Mouse (Mus musculus): ENCODE data around the gene Ppm1h. TPM values are rescaled to one million over a fixed set of nuclear protein-coding genes. Genes with fewer than 3 reads are reported as not detected.

The Ppm1h gene
- polyA plus RNA-seq, 1 experiment from 2014 or later, result 33.5 TPM

DNA sequence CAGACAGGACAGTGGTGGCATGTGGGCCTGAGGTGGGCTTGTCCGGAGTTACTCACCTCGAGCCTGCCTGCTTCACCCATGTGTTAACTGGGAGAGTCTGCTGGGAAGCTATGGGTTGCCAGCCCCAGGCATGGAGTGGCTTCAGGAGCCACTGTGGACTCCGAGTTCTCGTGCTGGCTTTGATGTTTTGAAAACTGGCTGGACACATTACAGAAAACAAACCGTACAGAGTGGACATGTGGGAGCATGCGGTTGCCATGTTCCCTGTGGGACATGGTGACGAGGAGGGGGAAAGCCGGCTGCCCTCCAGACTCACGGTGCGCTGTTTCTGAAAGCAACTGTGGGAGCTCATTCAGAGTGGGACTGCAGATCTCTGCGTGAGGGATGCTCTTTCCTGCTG lies 114.6 kb downstream of the Ppm1h start:
- no peak for DNase-seq (ENCODE audit: low spot score)
- no peak overlapping the region for H3K9ac ChIP-seq (ENCODE audit: low read depth, low read length)
- no peak overlapping the region for H3K27ac ChIP-seq
- no peak overlapping the region for H3K4me2 ChIP-seq (ENCODE audit: low read length)
- peaks cover 2% of the 10 kb centered on the region; the same call in 1 of the 2 replicates for H3K4me1 ChIP-seq (replicated peaks; ENCODE audit: insufficient read depth, low read length)
- WGBS, result 69% methylated on average over 11 of the region's 11 CpGs
- no peak for TF ChIP-seq CTCF (IDR thresholded peaks at IDR 0.05; ENCODE audit: low read depth)
- no peaks in the 10 kb centered on the region for H3K9me3 ChIP-seq (replicated peaks; ENCODE audit: low read length)
- H3K36me3 ChIP-seq (ENCODE audit: insufficient read depth, low read length), result no peaks in the 10 kb centered on the region
- no peak for ATAC-seq (replicated peaks; ENCODE audit: low FRiP score, low read depth)
- no peaks in the 10 kb centered on the region for H3K27me3 ChIP-seq (ENCODE audit: insufficient read depth, low read length)
- no peak overlapping the region for H3K4me3 ChIP-seq (replicated peaks; ENCODE audit: low read depth, low read length)

DNA sequence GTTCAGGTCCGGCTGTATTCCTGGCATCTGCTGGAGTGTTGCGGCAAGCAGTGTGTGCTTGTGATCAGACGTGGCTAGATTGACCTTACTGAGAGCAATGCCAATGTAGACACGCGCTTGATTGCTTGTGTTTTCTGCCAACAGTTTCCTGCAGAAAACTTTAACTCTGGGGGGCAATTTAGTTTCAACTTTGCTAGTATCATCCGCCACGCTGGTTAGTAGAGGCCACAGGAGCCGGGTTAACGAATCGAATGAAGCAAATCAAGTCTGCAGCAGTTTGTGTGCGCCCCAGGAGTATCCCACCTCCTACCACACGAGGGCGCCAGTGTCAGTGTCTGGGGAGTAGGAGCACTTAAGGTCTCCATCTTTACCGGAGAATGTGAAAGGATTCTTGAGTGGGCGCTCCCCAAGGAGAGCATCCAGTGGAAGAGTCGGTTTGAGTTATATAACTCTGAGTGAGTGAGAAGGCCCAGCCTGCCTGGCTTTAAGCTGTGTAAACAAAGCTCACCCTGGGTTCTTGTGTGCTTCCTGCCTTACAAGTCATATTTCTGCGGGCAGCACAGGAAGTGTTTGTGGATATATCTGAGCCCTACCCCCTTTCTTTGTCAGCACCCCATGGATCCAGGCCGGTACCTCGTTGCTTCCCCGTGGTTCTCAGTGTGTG lies 115.8 kb downstream of the Ppm1h start:
- peaks cover 2% of the 10 kb centered on the region; the same call in 1 of the 2 replicates for H3K4me1 ChIP-seq (replicated peaks; ENCODE audit: insufficient read depth, low read length)
- no peaks in the 10 kb centered on the region for H3K9me3 ChIP-seq (replicated peaks; ENCODE audit: low read length)
- WGBS, result 42% methylated on average over 20 of the region's 20 CpGs
- H3K9ac ChIP-seq (ENCODE audit: low read depth, low read length), result no peak overlapping the region
- H3K4me3 ChIP-seq (replicated peaks; ENCODE audit: low read depth, low read length), result no peak overlapping the region; the same call in 1 of the 2 replicates
- H3K4me2 ChIP-seq (ENCODE audit: low read length), result peak overlapping the region; percentile 40; the same call in 1 of the 2 replicates
- H3K27me3 ChIP-seq (ENCODE audit: insufficient read depth, low read length), result no peaks in the 10 kb centered on the region
- peak overlapping the region; percentile 5 for H3K27ac ChIP-seq
- no peaks in the 10 kb centered on the region for H3K36me3 ChIP-seq (ENCODE audit: insufficient read depth, low read length)
- ATAC-seq (replicated peaks; ENCODE audit: low FRiP score, low read depth) (peak; percentile 54; the same call in 1 of the 2 replicates), DNase-seq (ENCODE audit: low spot score) (peak; percentile 90)
- peak; percentile 90 for TF ChIP-seq CTCF (IDR thresholded peaks at IDR 0.05; ENCODE audit: low read depth)

DNA sequence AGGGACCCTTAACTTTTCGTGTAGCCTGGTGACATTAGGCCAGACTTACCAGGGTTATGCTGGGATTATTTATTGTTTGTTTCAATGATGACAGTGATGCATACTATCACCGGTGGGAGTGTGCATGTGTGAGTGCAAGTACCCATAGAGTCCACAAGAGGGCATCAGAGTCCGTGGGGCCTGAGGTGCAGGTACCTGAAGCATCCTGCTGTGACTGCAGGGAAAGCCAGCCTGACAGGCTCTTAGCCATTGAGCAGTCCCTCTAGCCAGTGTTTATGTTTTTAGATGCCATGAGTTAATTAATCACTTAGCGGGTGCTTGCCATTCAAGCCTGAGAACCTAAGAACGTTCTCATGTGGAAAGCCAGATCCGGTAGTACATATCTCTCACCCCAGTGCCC lies 119.4 kb downstream of the Ppm1h start:
- Histone ChIP-seq H3K4me1 (replicated peaks; ENCODE audit: insufficient read depth, low read length) (no peaks in the 10 kb centered on the region), H3K27me3 (ENCODE audit: insufficient read depth, low read length) (no peaks in the 10 kb centered on the region), H3K9me3 (replicated peaks; ENCODE audit: low read length) (no peaks in the 10 kb centered on the region), H3K36me3 (ENCODE audit: insufficient read depth, low read length) (no peaks in the 10 kb centered on the region), H3K4me2 (ENCODE audit: low read length) (no peak overlapping the region), H3K9ac (ENCODE audit: low read depth, low read length) (no peak overlapping the region), H3K27ac (no peak overlapping the region), H3K4me3 (replicated peaks; ENCODE audit: low read depth, low read length) (no peak overlapping the region)
- TF ChIP-seq CTCF (IDR thresholded peaks at IDR 0.05; ENCODE audit: low read depth), result peak; percentile 68
- WGBS, result 71% methylated on average over 6 of the region's 6 CpGs
- ATAC-seq (replicated peaks; ENCODE audit: low FRiP score, low read depth), result no peak
- no peak for DNase-seq (ENCODE audit: low spot score)

DNA sequence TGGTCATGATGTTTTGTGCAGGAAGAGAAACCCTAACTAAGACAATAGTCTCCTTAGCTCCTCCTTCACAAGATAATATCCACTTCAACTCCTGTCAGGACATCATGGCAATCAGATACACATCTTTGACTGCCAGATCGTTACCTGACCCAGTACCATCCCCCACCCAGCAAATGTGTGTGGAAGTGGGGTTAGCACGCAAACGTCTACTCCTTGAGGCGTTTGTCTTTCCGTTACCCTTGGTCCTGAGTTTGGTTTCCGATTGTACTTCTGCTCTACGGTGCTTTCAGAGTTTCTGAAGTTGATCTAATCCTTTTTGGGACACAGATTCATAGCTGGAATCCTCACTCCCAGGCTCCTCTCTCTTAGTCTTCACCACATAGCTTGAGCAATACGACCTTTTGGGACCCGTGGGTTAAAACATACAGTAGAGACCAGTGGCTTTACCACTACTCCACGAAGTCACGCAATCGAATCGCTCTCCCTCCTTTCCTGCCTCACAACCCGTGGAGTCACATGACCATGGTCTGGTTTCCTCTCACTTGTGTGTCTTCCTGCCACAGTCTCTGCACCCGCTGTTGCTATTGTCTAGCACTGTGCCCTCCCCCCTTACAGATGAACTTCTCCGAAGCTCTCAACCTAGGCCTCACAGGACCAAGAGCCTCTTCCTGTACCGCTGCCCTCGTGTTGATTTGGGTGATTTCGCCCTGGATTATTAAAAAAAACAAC lies 121.6 kb downstream of the Ppm1h start:
- H3K36me3 ChIP-seq (ENCODE audit: insufficient read depth, low read length), result peaks cover 3% of the 10 kb centered on the region; the same call in 1 of the 2 replicates
- H3K27me3 ChIP-seq (ENCODE audit: insufficient read depth, low read length), result no peaks in the 10 kb centered on the region
- DNase-seq (ENCODE audit: low spot score) (no peak), ATAC-seq (replicated peaks; ENCODE audit: low FRiP score, low read depth) (no peak)
- no peaks in the 10 kb centered on the region for H3K4me1 ChIP-seq (replicated peaks; ENCODE audit: insufficient read depth, low read length)
- no peak overlapping the region for H3K9ac ChIP-seq (ENCODE audit: low read depth, low read length)
- H3K4me2 ChIP-seq (ENCODE audit: low read length), result no peak overlapping the region
- no peak overlapping the region for H3K4me3 ChIP-seq (replicated peaks; ENCODE audit: low read depth, low read length)
- no peaks in the 10 kb centered on the region for H3K9me3 ChIP-seq (replicated peaks; ENCODE audit: low read length)
- no peak for TF ChIP-seq CTCF (IDR thresholded peaks at IDR 0.05; ENCODE audit: low read depth)
- 78% methylated on average over 19 of the region's 19 CpGs for WGBS
- no peak overlapping the region for H3K27ac ChIP-seq

DNA sequence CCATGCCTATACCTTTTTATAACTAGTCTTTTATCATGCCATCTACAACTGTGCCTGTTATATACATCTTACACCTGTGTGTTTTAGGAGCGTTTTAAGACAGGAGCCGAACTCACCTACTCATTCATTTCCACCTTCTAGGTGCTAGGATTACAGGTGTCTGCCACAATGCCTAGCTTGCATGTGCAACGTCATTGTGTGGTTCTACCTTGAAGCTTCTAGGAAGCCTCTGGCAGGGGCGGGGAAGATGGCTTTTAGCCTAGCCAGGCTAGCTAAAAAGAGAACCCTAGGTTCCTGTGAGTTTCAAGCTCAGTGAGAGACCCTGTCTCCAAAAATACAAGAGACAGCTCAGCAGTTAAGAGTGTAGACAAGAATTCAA lies 122.2 kb downstream of the Ppm1h start:
- no peak overlapping the region for H3K9ac ChIP-seq (ENCODE audit: low read depth, low read length)
- peaks cover 3% of the 10 kb centered on the region; the same call in 1 of the 2 replicates for H3K36me3 ChIP-seq (ENCODE audit: insufficient read depth, low read length)
- H3K4me3 ChIP-seq (replicated peaks; ENCODE audit: low read depth, low read length), result no peak overlapping the region
- no peaks in the 10 kb centered on the region for H3K9me3 ChIP-seq (replicated peaks; ENCODE audit: low read length)
- WGBS, result 88% methylated on average over 4 of the region's 4 CpGs
- no peak for DNase-seq (ENCODE audit: low spot score)
- H3K4me1 ChIP-seq (replicated peaks; ENCODE audit: insufficient read depth, low read length), result no peaks in the 10 kb centered on the region
- no peak for TF ChIP-seq CTCF (IDR thresholded peaks at IDR 0.05; ENCODE audit: low read depth)
- no peak for ATAC-seq (replicated peaks; ENCODE audit: low FRiP score, low read depth)
- no peaks in the 10 kb centered on the region for H3K27me3 ChIP-seq (ENCODE audit: insufficient read depth, low read length)
- H3K27ac ChIP-seq, result no peak overlapping the region
- no peak overlapping the region for H3K4me2 ChIP-seq (ENCODE audit: low read length)

DNA sequence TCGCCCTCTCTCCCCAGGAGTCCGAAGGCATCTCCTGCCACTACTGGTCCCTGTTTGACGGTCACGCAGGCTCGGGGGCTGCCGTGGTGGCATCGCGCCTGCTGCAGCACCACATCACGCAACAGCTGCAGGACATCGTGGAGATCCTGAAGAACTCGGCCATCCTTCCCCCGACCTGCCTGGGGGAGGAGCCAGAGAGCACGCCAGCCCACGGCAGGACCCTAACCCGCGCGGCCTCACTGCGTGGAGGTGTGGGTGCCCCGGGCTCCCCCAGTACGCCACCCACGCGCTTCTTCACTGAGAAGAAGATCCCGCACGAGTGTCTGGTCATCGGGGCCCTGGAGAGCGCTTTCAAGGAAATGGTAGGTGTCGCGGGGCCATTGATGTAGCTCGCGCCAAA lies 123.7 kb downstream of the Ppm1h start:
- H3K9me3 ChIP-seq (replicated peaks; ENCODE audit: low read length), result no peaks in the 10 kb centered on the region
- no peaks in the 10 kb centered on the region for H3K27me3 ChIP-seq (ENCODE audit: insufficient read depth, low read length)
- no peak overlapping the region for H3K27ac ChIP-seq
- peaks cover 3% of the 10 kb centered on the region; the same call in 1 of the 2 replicates for H3K36me3 ChIP-seq (ENCODE audit: insufficient read depth, low read length)
- peak overlapping the region; percentile 30 for H3K4me2 ChIP-seq (ENCODE audit: low read length)
- H3K9ac ChIP-seq (ENCODE audit: low read depth, low read length), result peak overlapping the region; percentile 3; the same call in 1 of the 2 replicates
- H3K4me3 ChIP-seq (replicated peaks; ENCODE audit: low read depth, low read length), result no peak overlapping the region
- peak; percentile 32; the same call in 1 of the 2 replicates for TF ChIP-seq CTCF (IDR thresholded peaks at IDR 0.05; ENCODE audit: low read depth)
- 36% methylated on average over 30 of the region's 30 CpGs for WGBS
- ATAC-seq (replicated peaks; ENCODE audit: low FRiP score, low read depth), result 0 out of 2 replicates have a peak, but pooled peaks have one; percentile 18
- no peaks in the 10 kb centered on the region for H3K4me1 ChIP-seq (replicated peaks; ENCODE audit: insufficient read depth, low read length)
- DNase-seq (ENCODE audit: low spot score), result no peak
